Mouse (Mus musculus): ENCODE results near the gene Tmem25.
A peak's percentile ranks its signal among the peaks of the same experiment; 100 is the strongest.
"Not testable (repeated sequence)": the region's sequence is repeated elsewhere in the genome, so short reads cannot be mapped to it uniquely, and the experiment has no call there.

Gene Tmem25

DNA sequence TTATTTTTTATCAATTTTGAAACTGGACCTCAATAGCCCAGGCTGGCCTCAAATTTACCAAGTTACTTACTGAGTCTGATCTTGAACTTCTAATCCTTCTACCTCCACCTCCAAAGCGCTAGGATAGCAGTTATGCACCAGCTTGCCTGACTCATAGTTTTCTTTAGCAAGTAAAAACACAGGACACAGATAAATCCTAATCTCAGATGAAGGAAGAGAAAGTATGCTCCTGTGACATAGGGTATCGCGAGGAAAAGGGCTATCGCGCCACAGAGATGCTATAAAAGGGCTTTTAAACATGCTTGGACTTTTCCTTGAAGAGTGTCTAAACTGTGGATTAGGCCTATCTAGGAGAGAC is 26.7 kb downstream of the Tmem25 start:
- no peak for DNase-seq (ENCODE audit: low spot score)

DNA sequence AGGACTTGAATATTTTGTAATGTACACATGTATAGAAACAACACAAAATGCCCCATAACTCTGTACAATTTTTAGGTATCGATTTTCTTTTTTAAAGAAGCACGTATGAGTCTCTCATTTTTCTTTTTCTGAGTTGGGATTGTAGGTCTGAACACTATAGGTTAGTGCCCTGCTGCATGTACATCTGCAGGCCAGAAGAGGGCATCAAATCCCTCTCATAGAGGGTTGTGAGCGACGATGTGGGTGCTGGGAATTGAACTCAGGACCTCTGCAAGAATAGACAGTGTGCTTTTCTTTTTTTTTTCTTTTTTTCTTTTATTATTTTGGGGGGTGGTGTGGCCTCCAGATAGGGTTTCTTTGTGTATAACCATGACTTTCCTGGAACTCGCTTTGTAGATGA is 27.7 kb downstream of the Tmem25 start:
- no peak for DNase-seq (ENCODE audit: low spot score)

- DNase-seq (ENCODE audit: low spot score) = not testable (repeated sequence)
These were observed 31.1 kb downstream of the Tmem25 start for GRCm38 (mm10) chr9:44768029-44768394.

DNA sequence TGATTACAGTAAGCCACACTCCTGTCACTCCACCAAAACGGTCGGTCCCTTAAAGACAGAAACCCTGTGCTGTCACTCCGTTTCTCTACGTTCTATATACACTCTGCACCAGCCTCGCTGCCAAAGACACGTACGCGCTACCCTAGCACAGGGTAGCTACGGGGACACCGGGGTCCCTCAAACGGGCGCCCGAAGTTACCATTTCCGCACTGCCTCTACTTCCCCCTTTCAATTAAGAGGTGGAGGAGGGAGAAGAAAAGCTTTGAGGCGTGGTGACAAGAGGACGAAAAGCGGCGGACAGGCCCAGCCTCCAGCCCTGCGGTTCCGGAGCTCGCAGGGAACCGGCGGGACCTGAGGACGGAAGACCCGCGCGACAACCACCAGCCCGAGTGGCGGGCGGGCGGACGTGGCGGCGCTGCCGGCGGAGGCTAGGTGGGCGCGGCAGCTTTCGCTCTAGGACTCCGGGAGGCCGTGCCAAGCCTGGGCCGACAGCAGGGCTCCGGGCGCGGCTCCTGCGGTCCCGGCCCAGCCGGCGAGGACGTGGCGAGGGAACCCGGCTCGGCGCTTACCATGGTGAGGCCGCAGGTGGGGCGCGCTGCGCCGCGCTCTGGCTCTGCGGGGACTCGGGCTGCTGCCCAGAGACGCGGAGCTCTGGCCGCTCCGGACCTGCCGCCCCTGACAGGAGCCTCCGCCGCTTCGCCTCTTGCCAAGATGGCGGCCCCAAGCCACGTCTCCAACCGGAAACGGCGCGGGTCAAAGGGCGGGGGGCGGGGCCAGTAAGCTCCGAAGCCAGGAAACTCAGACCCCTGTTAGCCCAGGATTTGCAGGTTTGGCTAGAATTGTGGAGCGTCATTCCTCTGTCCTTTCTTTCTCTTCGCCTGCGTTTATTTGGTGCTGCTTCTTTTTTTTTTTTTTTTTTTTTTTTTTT is 31.7 kb downstream of the Tmem25 start, which contains the start of the genes Arcn1 and Ift46:
Gene Arcn1, minus strand, starts transcription at position 745 of the 928 bp plus-strand sequence.
Gene Ift46, plus strand, starts transcription at position 808 of the 928 bp plus-strand sequence.
- peak; percentile 87 for DNase-seq (ENCODE audit: low spot score)

DNA sequence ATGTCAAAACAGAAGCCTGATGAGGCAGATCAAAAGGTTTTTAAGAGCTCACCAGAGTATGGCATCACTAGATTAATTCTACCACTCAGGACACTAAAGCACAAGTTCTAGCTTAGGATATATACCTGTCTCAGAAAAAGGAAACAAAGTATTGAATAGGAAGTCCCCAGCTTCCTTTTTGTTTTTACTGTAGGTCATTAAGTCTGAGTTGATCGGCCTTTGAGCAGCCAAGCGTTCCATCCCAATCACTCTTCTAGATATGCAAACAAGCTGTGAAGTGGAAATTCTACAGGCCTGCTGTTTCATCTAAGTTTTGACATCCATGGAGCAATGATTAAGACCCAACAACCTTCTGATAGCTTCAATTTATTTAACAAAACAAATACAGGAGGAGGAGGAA is 38.2 kb downstream of the Tmem25 start:
- DNase-seq (ENCODE audit: low spot score) = no peak

GRCm38 (mm10) chr9:44748473-44748872 is 50.6 kb downstream of the Tmem25 start:
- DNase-seq (ENCODE audit: low spot score) = no peak

DNA sequence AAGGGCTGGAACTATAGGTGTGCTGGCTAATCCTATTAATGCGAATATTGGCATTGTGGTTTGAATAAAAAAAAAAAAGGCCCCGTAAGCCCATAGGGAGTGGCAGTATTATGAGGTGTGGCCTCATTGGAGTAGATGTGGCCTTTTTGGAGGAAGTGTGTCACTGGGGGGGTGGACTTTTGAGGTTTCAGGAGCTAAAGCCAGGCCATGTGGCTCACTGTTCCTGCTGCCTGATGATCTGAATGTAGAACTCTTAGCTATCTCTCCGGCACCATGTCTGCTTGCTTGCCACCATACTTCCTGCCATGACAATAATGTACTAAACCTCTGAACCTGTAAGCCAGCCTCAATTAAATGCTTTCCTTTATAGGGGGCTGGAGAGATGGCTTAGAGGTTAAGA is 51.8 kb downstream of the Tmem25 start:
- no peak for DNase-seq (ENCODE audit: low spot score)

DNA sequence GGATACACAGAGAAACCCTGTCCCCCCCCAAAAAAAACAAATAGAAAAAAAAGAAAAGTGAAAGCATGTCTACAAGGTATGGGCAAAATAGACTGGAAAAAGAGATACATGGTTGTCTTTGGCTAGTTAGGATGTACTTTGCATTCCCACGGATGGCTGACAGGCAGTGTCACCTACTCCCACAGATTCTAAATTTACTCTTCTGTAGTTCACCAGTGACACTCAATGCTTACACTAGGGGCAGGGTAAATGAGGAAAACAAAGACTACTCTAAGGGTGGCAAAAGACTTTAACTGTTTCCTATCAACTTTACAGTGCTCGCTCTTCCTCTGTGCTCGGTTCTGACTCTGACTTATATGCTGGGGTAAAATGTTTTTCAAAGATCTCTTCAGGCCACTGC is 52.4 kb downstream of the Tmem25 start:
- no peak for DNase-seq (ENCODE audit: low spot score)

DNA sequence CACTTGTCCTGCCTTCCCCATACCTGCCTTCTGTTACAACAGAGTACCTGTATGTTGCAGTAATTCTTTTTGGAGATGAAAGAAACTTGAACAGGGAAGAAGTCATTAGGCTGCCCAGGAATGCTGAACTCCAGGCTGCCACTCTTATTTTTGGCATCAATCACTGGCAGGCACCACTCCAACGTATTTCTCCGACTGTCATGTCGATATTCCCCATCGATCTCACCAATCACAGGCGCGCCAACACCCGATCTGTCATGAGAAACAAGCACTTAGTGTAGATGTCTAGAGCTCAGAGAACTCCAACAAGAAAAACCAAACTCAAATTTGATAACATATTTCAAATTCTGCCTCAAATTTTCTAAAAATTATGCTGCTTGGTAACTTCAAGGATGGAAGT is 53.7 kb downstream of the Tmem25 start:
- DNase-seq (ENCODE audit: low spot score) = no peak
